Mouse (Mus musculus) limb, embryonic 12.5 days (tissue): ENCODE results near the gene Rem1. TPM values are rescaled to one million over a fixed set of nuclear protein-coding genes. Genes with fewer than 3 reads are reported as not detected.

ENCODE experiments used
- ATAC-seq: fragments of 200-750 bp; cut with Nextera tagmentation; 2 replicates; pipeline ENCODE4 v1.8.0; 2017; ENCODE audit warnings: low read depth, moderate TSS enrichment; ENCODE audit not compliant: insufficient number of reproducible peaks, insufficient read depth, low FRiP score, low TSS enrichment
- H3K27ac ChIP-seq: fragments of 300-500 bp; sonication (generic); 2 replicates; pipeline ENCODE4 v1.5.1; 2016; ENCODE audit warnings: mild to moderate bottlenecking, moderate library complexity
- H3K27me3 ChIP-seq: fragments of 300-500 bp; sonication (generic); 2 replicates; pipeline ENCODE4 v1.6.1; 2016; ENCODE audit warnings: mild to moderate bottlenecking, moderate library complexity
- H3K36me3 ChIP-seq: fragments of 300-500 bp; sonication (generic); 2 replicates; pipeline ENCODE4 v1.6.1; 2016; ENCODE audit warnings: mild to moderate bottlenecking, moderate library complexity
- H3K4me1 ChIP-seq: fragments of 300-500 bp; sonication (generic); replicated peaks from 2 replicates; pipeline ENCODE4 v1.6.1; 2016
- H3K4me2 ChIP-seq: fragments of 300-500 bp; sonication (generic); 2 replicates; pipeline ENCODE4 v1.6.1; 2016; ENCODE audit warnings: mild to moderate bottlenecking, moderate library complexity
- H3K4me3 ChIP-seq: fragments of 300-500 bp; sonication (generic); replicated peaks from 2 replicates; pipeline ENCODE4 v1.5.1; 2016; ENCODE audit warnings: mild to moderate bottlenecking
- H3K9ac ChIP-seq: fragments of 300-500 bp; sonication (generic); replicated peaks from 2 replicates; pipeline ENCODE4 v1.6.1; 2016; ENCODE audit warnings: mild to moderate bottlenecking, moderate library complexity
- H3K9me3 ChIP-seq: fragments of 300-500 bp; sonication (generic); 2 replicates; pipeline ENCODE4 v1.6.1; 2016; ENCODE audit warnings: mild to moderate bottlenecking, moderate library complexity
- WGBS: fragments of 180-500 bp; shearing (Covaris S2); methylation state at CpG from one replicate; pipeline ENCODE4 v1.1.7; 2016; 5-methylcytosine and 5-hydroxymethylcytosine counted together
- polyA plus RNA-seq: library from polyadenylated mRNA; unstranded; fragments of >200 nt; fragmentation: Nextera tagmentation; extraction: Ambion mirVana; gene quantifications from 2 replicates; pipeline ENCODE4 v1.2.1, GENCODE M21; 2016

Rem1 gene
- polyA plus RNA-seq: 0.87 and 1.1 TPM in 2 replicates

- Histone ChIP-seq H3K27me3 (peaks cover 62% of the 10 kb centered on the region), H3K4me1 (peaks cover 17% of the 10 kb centered on the region), H3K9ac (peak within 1 kb of the TSS; percentile 50; the same call in 1 of the 2 replicates), H3K27ac (no peak within 1 kb of the TSS), H3K36me3 (no peaks in the 10 kb centered on the region), H3K9me3 (0 out of 2 replicates have a peak, but pooled peaks cover 4% of the 10 kb centered on the region), H3K4me3 (peak within 1 kb of the TSS; percentile 47), H3K4me2 (peak within 1 kb of the TSS; percentile 86)
- ATAC-seq: peak; percentile 58
- WGBS: 2% methylated on average over 59 of the region's 59 CpGs
Observed at GRCm38 (mm10) chr2:152626774-152627591, at the start of gene Rem1. Gene Rem1, plus strand, starts transcription at chr2:152626951.

DNA sequence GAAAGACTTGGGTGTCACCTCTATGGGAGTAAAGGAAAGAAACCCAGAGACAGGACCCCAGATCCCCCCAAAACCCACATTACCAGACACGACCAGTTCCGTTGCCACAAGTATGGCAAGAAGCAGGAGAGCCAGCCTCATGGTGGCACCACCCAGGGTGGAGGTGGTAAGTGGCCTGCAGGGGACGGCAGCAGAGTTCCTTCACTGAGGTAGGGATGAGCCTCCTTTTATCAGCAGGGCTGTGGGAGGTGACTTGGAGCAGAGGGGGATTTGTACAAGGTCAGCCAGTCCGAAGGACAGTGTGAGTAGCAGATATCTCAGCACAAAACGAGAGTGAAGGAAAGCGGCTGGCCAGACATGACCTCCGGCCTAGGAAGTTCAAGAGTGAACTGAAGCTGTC lies 46.6 kb upstream of the Rem1 start, which contains the start of gene Defb19:
TSS of gene Defb19 (minus strand) at position 206 of the 400 bp plus-strand sequence.
- H3K4me3 ChIP-seq: no peak within 1 kb of the TSS
- no peak within 1 kb of the TSS for H3K4me2 ChIP-seq
- H3K27ac ChIP-seq: no peak within 1 kb of the TSS
- no peaks in the 10 kb centered on the region for H3K9me3 ChIP-seq
- WGBS: 70% methylated on average over 7 of the region's 7 CpGs
- H3K27me3 ChIP-seq: no peaks in the 10 kb centered on the region
- ATAC-seq: no peak
- no peaks in the 10 kb centered on the region for H3K36me3 ChIP-seq
- no peaks in the 10 kb centered on the region for H3K4me1 ChIP-seq
- no peak within 1 kb of the TSS for H3K9ac ChIP-seq

GRCm38 (mm10) chr2:152580612-152581011 lies 46.1 kb upstream of the Rem1 start:
- Histone ChIP-seq H3K27ac (no peak overlapping the region), H3K27me3 (no peaks in the 10 kb centered on the region), H3K4me2 (no peak overlapping the region), H3K9me3 (no peaks in the 10 kb centered on the region), H3K36me3 (no peaks in the 10 kb centered on the region), H3K4me1 (no peaks in the 10 kb centered on the region), H3K4me3 (no peak overlapping the region), H3K9ac (no peak overlapping the region)
- ATAC-seq: no peak
- WGBS: 88% methylated on average over 11 of the region's 11 CpGs

DNA sequence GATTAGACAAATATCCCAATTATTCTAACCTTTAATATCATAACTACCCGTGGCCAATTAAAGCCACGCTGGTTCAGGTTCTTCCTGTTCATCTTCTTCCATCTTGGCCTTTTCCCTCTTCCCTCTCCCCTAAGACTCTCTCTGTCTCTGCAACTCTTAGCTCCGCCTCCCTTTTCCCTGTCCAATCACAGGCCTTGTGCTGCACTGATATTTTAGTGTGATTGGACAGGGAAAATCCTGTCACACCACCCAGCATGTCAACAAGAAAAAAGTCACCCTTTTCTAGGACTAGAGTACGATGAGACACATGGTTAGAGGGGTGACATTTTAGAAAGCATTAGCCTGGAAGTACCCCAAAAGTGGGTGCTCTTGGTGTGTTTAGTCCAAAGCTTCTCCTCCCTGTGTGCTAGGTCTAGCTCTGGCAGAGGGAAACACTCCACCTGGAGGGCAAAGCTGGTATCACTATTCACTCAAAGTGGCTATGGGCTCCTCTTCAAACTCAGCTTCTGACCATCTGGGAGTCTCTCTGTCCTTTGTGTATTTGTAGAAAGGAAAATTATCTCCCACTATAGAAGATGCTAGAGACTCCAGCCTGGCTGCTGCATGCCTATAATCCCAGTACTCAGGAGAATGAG lies 39.7 kb upstream of the Rem1 start:
- Histone ChIP-seq H3K9me3 (no peaks in the 10 kb centered on the region), H3K4me3 (no peak overlapping the region), H3K36me3 (no peaks in the 10 kb centered on the region), H3K4me2 (no peak overlapping the region), H3K4me1 (no peaks in the 10 kb centered on the region; the same call in 1 of the 2 replicates), H3K27me3 (no peaks in the 10 kb centered on the region), H3K27ac (no peak overlapping the region), H3K9ac (no peak overlapping the region)
- 81% methylated on average over 4 of the region's 4 CpGs for WGBS
- no peak for ATAC-seq

GRCm38 (mm10) chr2:152588450-152588849 lies 38.3 kb upstream of the Rem1 start:
- Histone ChIP-seq H3K27me3 (no peaks in the 10 kb centered on the region), H3K4me1 (no peaks in the 10 kb centered on the region; the same call in 1 of the 2 replicates), H3K4me2 (no peak overlapping the region), H3K36me3 (no peaks in the 10 kb centered on the region), H3K27ac (no peak overlapping the region), H3K9me3 (no peaks in the 10 kb centered on the region), H3K4me3 (no peak overlapping the region), H3K9ac (no peak overlapping the region)
- 27% methylated on average over 2 of the region's 2 CpGs for WGBS
- no peak for ATAC-seq

DNA sequence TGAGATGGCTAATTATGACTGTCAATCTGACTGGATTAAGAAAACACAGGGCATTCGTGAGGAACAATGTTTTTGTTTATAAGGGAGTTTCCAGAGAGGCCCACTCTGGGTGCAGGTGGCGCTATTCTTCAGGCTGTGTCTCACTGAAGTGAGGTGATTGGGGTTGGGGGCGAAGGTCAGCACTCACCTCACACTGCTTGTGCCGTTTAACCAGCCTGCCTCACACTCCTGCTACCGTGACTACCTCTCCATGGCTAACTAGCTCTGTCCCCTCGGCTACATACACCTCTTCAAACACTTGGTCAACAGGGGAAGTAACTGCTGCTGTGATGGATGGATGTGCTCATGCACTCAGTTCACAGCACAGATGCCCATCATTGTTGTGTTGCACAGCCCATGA lies 37.7 kb upstream of the Rem1 start:
- no peaks in the 10 kb centered on the region for H3K27me3 ChIP-seq
- H3K27ac ChIP-seq: no peak overlapping the region
- no peak overlapping the region for H3K4me2 ChIP-seq
- no peaks in the 10 kb centered on the region; the same call in 1 of the 2 replicates for H3K4me1 ChIP-seq
- H3K36me3 ChIP-seq: no peaks in the 10 kb centered on the region
- no peak overlapping the region for H3K9ac ChIP-seq
- 36% methylated on average over 6 of the region's 6 CpGs for WGBS
- no peaks in the 10 kb centered on the region for H3K9me3 ChIP-seq
- no peak overlapping the region for H3K4me3 ChIP-seq
- ATAC-seq: no peak

- Histone ChIP-seq H3K27me3 (no peaks in the 10 kb centered on the region), H3K4me3 (no peak within 1 kb of the TSS), H3K36me3 (no peaks in the 10 kb centered on the region), H3K9ac (no peak within 1 kb of the TSS), H3K4me2 (no peak within 1 kb of the TSS), H3K4me1 (no peaks in the 10 kb centered on the region), H3K27ac (no peak within 1 kb of the TSS), H3K9me3 (no peaks in the 10 kb centered on the region)
- 60% methylated on average over 7 of the region's 7 CpGs for WGBS
- ATAC-seq: no peak
Observed at GRCm38 (mm10) chr2:152599299-152599698, 27.5 kb upstream of the Rem1 start, which contains the start of gene Defb45. Gene Defb45, minus strand, starts transcription at chr2:152599399.

GRCm38 (mm10) chr2:152600076-152600475 lies 26.7 kb upstream of the Rem1 start:
- Histone ChIP-seq H3K4me1 (no peaks in the 10 kb centered on the region), H3K4me2 (no peak overlapping the region), H3K27ac (no peak overlapping the region), H3K9me3 (no peaks in the 10 kb centered on the region), H3K27me3 (no peaks in the 10 kb centered on the region), H3K9ac (no peak overlapping the region), H3K36me3 (no peaks in the 10 kb centered on the region), H3K4me3 (no peak overlapping the region)
- WGBS: 85% methylated on average over 6 of the region's 6 CpGs
- ATAC-seq: no peak

DNA sequence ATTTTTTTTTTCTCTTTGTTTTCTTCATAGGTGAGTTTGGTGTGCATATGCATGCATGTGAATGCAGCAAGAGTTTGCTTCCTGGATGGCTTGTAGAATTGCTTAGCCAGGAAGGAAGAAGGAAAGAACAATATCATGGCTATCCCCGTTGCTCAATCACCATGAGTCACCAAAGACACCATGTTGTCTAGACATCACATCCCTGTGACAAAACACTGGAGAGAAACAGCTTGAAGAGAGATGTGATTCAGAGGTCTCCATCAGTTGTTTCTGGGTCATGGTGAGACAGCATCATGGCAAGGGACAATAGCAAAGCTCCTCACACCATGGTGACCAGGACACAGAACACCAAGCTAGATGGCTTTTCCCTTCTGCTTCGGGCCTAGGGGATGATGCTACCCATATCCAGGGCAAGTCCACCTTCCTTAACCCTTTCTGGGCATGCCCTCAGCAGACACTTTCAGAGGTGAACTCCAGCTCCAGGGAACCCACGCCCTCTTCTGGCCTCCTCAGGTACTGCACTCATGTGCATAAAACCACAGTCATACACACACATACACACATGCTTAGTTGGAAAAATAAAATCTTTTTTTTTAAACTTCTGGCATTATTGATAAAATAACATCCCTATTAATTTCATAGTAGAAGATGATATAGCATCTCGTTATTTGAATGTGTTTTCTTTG lies 25.3 kb upstream of the Rem1 start:
- Histone ChIP-seq H3K36me3 (no peaks in the 10 kb centered on the region), H3K27me3 (no peaks in the 10 kb centered on the region), H3K27ac (no peak overlapping the region), H3K9me3 (no peaks in the 10 kb centered on the region), H3K4me1 (no peaks in the 10 kb centered on the region), H3K9ac (no peak overlapping the region), H3K4me3 (no peak overlapping the region), H3K4me2 (no peak overlapping the region)
- 84% methylated on average over 4 of the region's 4 CpGs for WGBS
- ATAC-seq: no peak

DNA sequence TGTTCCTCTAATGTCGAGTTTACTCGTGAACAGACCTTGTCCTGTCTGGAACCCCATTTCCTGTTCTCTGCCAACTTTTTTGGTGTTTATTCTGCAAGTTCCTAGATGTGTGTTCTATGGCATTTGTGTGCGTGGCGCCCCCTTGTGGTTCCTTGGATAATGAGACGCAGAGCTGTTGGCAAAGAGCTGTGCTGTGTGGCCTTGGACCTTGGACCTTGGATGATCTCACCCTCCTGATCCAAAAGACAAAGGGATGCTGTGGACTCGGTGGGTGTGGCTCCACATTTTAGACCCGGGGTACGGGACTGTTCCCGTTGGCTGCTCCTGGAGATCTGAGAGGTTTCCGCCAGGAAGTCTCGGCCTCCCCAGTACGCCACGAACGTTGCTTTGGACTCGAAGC lies 22.7 kb upstream of the Rem1 start, which contains the start of gene Defb36:
TSS of gene Defb36 (plus strand) at position 271 of the 400 bp plus-strand sequence.
- no peak for ATAC-seq
- Histone ChIP-seq H3K27me3 (no peaks in the 10 kb centered on the region), H3K27ac (no peak within 1 kb of the TSS), H3K4me2 (no peak within 1 kb of the TSS), H3K9me3 (no peaks in the 10 kb centered on the region), H3K9ac (no peak within 1 kb of the TSS), H3K4me1 (no peaks in the 10 kb centered on the region), H3K36me3 (no peaks in the 10 kb centered on the region), H3K4me3 (no peak within 1 kb of the TSS)
- 86% methylated on average over 15 of the region's 15 CpGs for WGBS

DNA sequence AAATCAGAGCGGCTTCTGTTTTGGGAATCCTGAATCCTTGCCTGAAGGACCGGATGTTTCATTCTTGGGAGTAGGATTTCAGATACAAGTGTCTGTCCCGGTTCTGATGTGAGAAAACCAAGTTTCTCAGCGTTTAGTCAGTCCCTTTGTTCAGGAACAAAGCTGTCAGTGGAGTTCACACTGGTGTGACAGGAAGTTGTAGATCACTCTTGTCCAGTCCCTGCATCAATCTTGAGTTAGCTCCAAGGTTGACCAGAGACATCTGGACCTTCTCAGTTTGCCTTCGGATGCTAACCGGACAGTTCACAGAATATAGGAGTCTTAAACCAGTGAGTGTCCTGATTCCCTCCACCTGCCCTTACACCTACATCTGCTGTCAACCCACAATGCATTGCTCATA lies 19.0 kb upstream of the Rem1 start:
- no peak for ATAC-seq
- no peak overlapping the region for H3K4me3 ChIP-seq
- 41% methylated on average over 6 of the region's 6 CpGs for WGBS
- H3K27me3 ChIP-seq: no peaks in the 10 kb centered on the region
- no peaks in the 10 kb centered on the region for H3K36me3 ChIP-seq
- H3K4me2 ChIP-seq: no peak overlapping the region
- H3K9me3 ChIP-seq: no peaks in the 10 kb centered on the region
- H3K9ac ChIP-seq: no peak overlapping the region
- no peak overlapping the region for H3K27ac ChIP-seq
- H3K4me1 ChIP-seq: no peaks in the 10 kb centered on the region
